Mouse (Mus musculus) layer of hippocampus, adult 9-11 months (tissue): ENCODE measurements at regions not wholly inside any gene's neighbourhood (a gene's known extent, or its start where the extent isn't known, plus 50 kb on each side); places are given as distances from the start of the nearest gene placed in this dataset.

Experiments
- DNase-seq: peaks from one replicate; pipeline ENCODE4 v3.0.0; 2022

DNA sequence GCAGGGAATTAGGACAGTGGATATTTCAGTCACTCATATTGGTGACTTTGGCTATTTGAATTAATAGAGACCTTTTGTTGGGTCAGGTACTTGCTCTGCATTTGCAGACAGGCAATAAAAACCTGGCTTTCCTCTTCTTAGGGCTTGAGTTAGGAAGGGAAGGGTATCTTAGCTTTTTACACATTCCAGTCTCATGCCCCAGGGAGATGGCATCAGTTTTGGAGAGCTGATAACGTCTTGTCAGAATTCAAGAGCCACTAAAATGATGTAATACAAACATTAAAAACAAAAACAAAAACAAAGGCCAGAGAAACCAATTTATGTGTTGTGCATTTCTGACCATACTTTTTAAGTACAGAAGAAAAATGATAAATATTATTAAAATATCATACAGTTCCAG is 214.3 kb downstream of the Ktn1 start:
- no peak for DNase-seq

DNA sequence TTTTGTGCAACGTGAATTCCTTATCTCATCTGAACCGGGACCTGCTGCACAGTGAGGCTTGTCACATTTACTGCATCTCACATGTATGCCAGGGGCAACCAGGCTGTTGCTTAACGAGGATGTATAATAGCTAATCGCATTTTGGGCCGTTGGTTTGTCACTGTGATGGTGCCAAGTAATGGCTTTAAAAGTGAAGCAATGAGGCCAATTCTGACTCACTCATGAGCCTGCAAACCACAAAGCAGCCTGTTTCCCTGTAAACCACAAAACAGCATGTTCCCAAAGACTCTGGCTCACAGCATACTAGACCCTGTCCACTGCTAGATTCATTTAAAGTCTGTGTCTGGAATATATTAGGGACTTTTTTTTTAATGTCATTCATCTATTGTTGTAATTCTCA is 214.8 kb downstream of the Ktn1 start:
- DNase-seq = peak; percentile 68

GRCm38 (mm10) chr14:47863701-47864100 is 215.5 kb downstream of the Ktn1 start:
- no peak for DNase-seq

DNA sequence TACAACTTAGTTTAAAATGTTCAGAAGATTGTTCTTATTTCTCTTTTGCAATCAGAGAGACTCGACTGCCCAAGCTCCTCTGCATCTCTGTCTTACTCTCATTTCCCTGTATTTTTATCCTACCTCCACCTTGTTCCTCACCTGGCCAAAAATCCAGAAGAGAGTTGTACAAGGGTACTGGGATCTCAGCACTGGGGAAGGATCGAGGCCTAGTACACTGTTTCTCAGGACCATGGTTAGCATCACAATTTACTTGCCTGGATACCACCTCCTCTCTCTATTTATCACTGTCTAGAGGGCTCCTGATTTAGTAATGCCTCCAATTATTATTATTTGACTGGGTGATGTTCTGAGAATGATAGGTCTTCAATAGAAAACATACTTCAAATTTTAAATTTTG is 218.8 kb downstream of the Ktn1 start:
- no peak for DNase-seq

- DNase-seq = no peak
Observed at GRCm38 (mm10) chr14:47868258-47868780, 220.1 kb downstream of the Ktn1 start.

- no peak for DNase-seq
Observed at GRCm38 (mm10) chr14:47876585-47876984, 228.3 kb downstream of the Ktn1 start.

- no peak for DNase-seq
Observed at GRCm38 (mm10) chr14:47877167-47877566, 228.9 kb downstream of the Ktn1 start.

GRCm38 (mm10) chr14:47877771-47878443 is 229.7 kb downstream of the Ktn1 start:
- no peak for DNase-seq

GRCm38 (mm10) chr14:47885326-47885725 is 235.3 kb upstream of the Peli2 start:
- DNase-seq = peak; percentile 6

DNA sequence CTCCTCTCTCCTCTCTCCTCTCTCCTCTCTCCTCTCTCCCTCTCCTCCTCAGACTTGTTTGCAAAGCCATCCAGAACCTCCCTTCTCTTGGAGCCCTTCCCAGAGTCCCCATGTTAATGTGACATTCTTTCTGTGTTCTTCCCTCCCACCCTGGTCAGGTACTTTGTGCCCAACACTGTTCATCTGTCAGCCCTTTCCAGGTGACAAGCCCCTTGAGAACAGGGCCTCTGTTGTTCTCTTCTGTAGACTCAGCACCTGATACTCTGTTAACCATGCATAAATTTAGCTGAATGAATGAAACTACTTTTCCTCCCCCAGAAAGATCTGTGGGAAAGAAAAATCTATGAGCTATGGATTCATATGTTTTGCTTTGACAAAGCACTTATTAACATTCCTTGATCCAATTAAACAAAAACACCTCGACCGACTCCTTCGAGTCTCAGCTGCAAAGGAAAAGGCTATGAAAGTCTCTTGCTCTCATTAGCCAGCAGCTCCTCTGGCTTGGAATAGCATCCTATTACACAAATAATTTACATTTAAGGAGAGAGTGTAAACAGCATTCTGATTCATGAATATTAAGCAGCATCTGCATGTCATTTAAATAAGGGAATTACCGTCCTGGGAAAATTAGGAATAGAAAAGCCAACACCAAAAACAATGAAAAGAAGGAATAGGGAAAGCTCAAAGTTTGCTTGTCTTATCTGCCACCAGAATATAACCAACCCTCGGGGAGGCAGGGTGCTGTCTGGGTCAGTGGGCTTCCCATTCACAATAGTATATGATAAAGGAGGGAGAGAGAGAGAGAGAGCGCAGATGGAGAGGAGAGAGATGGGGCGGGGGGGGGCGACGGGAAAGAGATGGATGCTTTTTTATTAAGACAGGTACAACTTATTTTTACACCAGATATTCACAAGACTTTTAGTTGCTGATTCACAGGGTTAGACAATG is 230.1 kb upstream of the Peli2 start:
- no peak for DNase-seq

- DNase-seq = no peak
Observed at GRCm38 (mm10) chr14:47896581-47896980, 224.0 kb upstream of the Peli2 start.

DNA sequence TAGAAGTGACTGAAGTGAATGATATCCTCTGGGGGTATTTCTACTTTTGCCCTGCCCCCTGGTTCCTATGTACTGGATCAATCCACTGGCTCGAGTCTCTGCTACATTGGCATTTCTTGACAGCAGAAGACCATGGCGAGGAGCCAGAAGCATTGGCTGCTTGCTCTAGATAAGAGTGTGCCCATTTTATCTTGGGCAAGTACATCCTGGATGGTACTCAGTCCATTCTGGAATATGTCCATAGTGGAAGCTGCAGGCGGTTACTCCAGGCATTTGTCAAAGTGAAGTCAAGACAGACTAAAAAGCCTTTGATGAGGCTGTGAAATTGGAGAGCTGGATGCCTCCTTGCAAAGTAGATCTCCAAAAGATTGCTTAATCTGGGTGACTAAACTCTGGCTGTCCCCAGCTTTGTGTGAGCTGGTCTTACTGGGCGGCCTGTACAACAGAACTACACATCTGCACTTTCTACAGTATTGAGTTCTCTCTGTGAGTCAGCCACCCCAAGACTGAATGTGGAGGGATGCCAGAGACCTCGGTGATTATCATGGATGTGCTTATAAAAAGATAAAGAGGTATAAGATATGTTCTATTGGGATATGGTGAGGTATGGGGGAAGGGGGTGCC is 222.6 kb upstream of the Peli2 start:
- DNase-seq = no peak

DNA sequence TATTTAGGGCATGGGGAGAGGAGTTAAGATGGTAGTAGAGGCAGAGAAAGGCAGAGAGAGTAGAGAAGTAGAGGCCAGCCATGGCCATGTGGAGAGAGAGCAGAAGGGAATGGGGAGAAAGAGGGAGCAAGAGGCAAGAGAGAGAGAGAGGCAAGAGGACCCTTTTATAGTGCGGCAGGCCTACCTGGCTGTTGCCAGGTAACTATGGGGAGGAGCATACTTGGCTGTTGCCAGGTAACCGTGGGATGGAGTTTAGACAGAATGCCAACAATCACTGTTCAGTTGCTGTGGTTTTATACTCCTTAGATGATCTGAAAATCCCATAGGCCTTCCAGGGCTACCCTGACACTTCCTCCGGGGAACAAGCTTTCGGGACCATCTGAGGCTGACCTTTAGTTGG is 222.0 kb upstream of the Peli2 start:
- no peak for DNase-seq

DNA sequence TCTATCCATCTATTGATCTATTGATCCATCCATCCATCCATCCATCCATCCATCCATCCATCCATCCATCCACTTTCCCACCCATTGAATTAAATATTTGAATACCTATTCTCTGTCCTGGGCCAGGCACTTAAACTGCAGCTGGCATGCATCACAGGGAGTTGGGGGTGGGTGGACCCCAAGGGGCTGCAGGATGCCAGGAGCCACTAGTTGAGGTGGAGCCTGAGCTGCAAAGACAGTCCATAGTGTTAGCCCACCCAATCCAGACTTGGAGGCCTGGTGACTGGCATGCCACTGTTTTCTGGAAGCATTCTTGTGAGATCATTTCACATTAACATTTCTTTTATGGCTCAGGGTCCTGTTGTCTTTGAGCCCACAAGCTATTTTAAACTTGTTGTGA is 215.3 kb upstream of the Peli2 start:
- no peak for DNase-seq

DNA sequence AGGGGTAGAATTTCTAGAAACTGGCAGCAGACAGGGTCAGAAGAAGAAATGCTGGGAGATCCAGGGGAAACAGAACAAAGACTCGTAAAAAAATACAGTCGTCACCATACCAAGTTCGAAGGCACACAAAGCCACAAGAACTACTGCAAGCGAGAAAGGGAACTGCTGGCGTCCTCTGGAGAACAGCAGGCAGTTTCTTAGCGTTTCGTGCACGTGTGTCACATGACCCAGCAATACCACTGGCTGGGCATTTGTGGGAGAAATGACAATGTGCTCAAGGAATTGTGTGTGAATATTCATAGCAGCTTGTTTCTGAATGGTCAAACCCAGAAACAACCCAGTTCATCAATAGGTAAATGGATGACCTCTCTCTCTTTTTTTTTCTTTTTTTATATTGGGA is 211.5 kb upstream of the Peli2 start:
- no peak for DNase-seq

GRCm38 (mm10) chr14:47910741-47911295 is 209.8 kb upstream of the Peli2 start:
- DNase-seq = no peak

GRCm38 (mm10) chr14:47911546-47912545 is 208.8 kb upstream of the Peli2 start:
- peak; percentile 87 for DNase-seq

- DNase-seq = no peak
Observed at GRCm38 (mm10) chr14:47915621-47916020, 205.0 kb upstream of the Peli2 start.

GRCm38 (mm10) chr14:47920638-47921347 is 199.8 kb upstream of the Peli2 start:
- DNase-seq = peak; percentile 36

- peak; percentile 22 for DNase-seq
Observed at GRCm38 (mm10) chr14:47921811-47922277, 198.8 kb upstream of the Peli2 start.

GRCm38 (mm10) chr14:47926416-47926815 is 194.2 kb upstream of the Peli2 start:
- no peak for DNase-seq
